Mouse (Mus musculus): ENCODE data around the gene Capn2.
A peak's percentile ranks its signal among the peaks of the same experiment; 100 is the strongest.

Gene Capn2

GRCm38 (mm10) chr1:182503206-182503900 lies 14.1 kb downstream of the Capn2 start:
- no peak; the same call in 1 of the 2 replicates for ATAC-seq (ENCODE audit: insufficient number of reproducible peaks, low FRiP score, low TSS enrichment)

- no peak for ATAC-seq (ENCODE audit: insufficient number of reproducible peaks, low FRiP score, low TSS enrichment)
Observed at GRCm38 (mm10) chr1:182502491-182503050, 14.8 kb downstream of the Capn2 start.

DNA sequence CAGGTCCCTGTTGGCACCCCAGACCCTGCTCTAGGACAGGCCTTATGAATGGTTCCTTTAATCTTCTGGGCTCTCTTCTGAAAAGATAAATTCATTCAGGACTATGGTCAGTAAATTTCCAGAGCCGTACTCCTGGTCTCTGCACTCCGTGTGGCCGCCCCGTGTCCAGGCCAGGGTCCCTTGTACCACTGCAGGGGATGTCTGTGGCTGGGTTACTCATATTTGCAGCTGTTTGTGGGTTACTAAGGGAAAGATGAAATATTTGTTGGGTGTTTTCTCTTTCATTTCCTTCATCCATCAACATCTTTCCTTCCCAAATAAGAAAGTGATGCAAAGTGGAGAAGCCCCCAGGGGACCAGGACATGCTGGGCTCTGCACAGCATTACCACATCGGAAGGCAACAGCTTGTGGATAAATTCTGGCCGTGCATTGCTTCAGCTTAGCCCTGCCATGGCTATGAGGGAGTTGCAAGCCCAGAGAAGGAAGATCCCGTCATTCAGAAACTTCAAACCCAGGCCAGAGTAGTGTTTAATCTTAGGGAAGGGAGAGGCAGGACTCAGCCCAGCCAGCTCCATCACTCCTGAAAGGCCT lies 15.5 kb downstream of the Capn2 start:
- ATAC-seq (ENCODE audit: insufficient number of reproducible peaks, low FRiP score, low TSS enrichment), result no peak

DNA sequence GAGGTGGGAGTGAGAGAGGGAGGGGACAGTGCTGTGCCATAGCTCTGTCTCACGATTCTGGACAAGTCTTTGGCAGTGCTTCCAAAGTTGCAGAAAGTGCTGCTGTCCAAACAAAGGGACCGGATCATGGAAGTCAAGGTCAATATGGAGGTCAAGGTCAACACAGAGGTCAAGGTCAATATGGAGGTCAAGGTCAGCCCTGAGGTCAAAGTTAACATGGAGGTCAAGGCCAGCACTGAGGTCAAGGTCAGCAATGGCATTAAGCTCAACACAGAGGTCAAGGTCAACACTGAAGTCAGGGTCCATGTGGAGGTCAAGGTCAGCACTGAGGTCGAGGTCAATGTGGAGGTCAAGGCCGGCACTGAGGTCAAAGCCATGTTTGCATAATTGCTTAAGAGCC lies 16.6 kb downstream of the Capn2 start:
- ATAC-seq (ENCODE audit: insufficient number of reproducible peaks, low FRiP score, low TSS enrichment), result no peak

- no peak for ATAC-seq (ENCODE audit: insufficient number of reproducible peaks, low FRiP score, low TSS enrichment)
Observed at GRCm38 (mm10) chr1:182500224-182500623, 17.2 kb downstream of the Capn2 start.

- ATAC-seq (ENCODE audit: insufficient number of reproducible peaks, low FRiP score, low TSS enrichment), result no peak
Observed at GRCm38 (mm10) chr1:182499443-182500089, 17.8 kb downstream of the Capn2 start.

DNA sequence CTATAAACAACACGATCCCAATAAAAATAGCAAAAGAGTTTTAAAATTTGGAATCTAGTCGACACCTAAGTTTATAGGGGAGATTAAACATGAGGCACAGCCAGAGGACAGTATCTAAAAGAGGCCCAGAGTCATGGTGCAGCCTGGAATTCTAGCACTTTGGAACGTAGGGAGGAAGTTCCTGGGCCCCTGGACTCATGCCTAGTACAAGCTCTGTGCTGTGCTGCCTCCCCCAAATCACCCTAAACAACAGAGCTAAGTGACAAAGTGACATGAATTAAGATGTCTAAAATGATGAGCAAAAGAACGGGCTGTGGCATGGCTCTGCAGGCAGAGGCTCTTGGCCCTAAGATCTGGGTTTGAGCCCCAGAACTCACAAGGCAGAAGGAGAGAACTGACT lies 19.7 kb downstream of the Capn2 start:
- ATAC-seq (ENCODE audit: insufficient number of reproducible peaks, low FRiP score, low TSS enrichment), result no peak

DNA sequence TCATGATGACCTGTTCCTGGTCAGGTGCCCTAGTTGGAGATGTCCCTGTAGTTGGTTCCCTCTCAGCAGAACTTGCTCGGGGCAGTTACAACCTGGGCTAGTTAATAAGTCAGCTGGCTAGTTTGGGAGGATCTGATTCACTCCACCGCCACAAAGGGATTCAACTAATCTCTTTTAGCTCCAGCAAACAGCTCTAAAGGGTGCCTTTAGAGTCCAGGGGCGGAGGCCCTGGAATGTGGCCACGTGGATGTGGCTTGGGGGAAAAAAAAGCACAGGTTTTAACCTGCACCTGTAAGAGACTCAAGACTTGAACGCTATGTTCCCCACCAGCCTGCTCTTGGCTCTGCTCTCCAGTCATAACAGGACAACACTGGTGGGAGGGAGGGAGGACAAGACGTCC lies 20.7 kb downstream of the Capn2 start:
- no peak for ATAC-seq (ENCODE audit: insufficient number of reproducible peaks, low FRiP score, low TSS enrichment)

GRCm38 (mm10) chr1:182494285-182495145 lies 22.9 kb downstream of the Capn2 start:
- no peak for ATAC-seq (ENCODE audit: insufficient number of reproducible peaks, low FRiP score, low TSS enrichment)

DNA sequence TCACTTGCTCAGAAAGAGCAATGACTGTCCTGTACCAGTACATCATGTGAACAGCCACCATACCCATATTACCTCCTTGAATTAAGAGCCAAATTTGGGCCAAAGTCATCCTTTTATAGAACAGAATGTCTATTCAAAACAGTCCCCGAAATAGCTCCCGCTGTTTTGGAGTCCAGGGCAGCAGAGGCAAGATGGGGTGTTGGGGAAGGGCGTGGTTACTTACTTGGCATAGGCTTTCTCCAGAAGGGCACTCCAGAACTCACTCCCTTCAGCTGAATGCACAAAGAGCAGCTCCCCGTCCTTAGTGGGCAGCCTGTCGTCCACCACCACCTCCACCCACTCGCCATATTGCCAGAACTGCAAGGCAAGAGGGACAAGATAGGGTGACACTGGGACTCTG lies 25.6 kb downstream of the Capn2 start:
- no peak for ATAC-seq (ENCODE audit: insufficient number of reproducible peaks, low FRiP score, low TSS enrichment)

DNA sequence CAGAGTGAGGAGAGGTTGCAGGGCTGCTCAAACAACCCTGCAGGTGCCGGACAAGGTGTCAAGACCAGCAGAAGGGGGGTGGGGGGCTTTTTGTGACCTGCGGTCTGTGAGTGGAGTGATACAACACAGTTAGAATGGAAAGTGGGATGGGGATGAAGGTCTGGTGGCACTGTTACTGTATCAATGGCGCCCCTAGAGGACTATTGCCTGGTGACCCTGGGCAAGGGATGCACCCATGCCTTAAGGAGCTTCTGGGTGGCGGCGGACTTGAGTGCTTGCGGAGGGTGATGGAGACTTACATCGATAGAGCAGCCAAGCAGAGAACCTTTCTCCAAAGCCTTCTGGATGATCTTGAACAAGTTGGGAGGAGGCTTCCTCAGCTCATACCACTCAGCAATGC lies 26.8 kb downstream of the Capn2 start:
- ATAC-seq (ENCODE audit: insufficient number of reproducible peaks, low FRiP score, low TSS enrichment), result no peak

GRCm38 (mm10) chr1:182489803-182490452 lies 27.5 kb downstream of the Capn2 start:
- ATAC-seq (ENCODE audit: insufficient number of reproducible peaks, low FRiP score, low TSS enrichment), result peak; percentile 91

DNA sequence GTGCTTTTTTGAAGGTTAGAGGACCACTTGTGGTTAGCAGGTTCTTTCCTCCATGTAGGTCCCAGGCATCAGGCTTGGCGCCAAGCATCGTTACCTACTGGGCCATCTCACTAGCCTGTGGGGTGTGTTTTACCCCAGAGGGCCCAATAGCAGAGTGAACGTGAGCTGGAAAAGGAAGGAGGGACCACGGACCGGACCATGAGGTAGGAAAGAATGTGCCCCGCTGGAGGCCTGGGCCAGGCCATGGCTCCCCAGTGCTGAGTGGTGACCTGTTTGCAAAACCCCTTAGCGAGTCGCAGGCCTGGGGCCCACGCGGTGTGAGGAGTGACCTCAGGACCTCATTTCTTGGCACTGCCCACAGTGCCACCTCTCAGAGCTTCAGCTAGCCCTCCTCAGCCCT lies 28.9 kb downstream of the Capn2 start:
- ATAC-seq (ENCODE audit: insufficient number of reproducible peaks, low FRiP score, low TSS enrichment), result no peak

GRCm38 (mm10) chr1:182483910-182484274 lies 33.5 kb downstream of the Capn2 start:
- no peak for ATAC-seq (ENCODE audit: insufficient number of reproducible peaks, low FRiP score, low TSS enrichment)

DNA sequence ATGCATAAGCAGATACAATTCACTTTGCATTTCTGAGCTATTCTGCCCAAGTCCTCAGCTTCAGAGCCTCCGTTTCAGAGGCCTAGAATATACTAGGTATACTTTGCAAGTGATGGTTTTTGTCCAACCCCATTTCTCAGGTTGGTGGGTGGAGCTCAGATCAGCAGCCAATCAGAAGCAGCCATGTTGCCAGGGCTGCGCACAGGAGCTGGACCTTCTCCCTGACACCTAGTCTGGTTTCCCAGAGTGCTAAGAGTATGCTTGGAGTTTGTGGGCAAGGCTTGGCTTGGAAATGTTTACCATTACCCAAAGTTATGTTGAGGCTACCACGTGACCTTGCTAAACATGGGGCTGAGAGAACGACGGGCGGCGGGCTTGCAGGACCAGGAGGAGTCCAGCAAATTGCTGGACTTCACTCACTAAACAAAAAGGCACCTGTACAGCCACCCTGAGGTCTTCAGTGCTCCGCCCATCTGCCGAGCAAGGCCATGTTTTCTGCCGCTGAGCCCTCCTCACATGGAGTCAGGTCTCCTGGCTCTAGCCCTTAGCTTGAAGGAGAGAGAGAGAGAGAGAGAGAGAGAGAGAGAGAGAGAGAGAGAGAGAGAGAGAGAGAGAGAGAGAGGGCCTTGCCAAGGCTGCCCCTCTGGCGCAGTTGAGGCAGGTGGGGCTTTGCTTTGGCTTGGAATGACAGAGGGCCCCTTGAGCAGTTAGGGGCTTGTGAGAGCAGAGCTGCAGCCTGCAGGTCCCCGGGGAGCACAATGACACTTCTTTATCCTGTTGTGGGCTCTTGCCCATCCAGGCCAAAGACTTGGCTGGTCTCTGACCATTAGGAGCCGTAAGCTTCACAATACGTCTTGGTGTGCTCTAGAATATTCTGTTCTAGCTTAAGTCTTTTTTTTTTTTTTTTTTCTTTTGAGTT lies 34.2 kb downstream of the Capn2 start:
- no peak for ATAC-seq (ENCODE audit: insufficient number of reproducible peaks, low FRiP score, low TSS enrichment)

GRCm38 (mm10) chr1:182481646-182482295 lies 35.6 kb downstream of the Capn2 start:
- ATAC-seq (ENCODE audit: insufficient number of reproducible peaks, low FRiP score, low TSS enrichment), result no peak

DNA sequence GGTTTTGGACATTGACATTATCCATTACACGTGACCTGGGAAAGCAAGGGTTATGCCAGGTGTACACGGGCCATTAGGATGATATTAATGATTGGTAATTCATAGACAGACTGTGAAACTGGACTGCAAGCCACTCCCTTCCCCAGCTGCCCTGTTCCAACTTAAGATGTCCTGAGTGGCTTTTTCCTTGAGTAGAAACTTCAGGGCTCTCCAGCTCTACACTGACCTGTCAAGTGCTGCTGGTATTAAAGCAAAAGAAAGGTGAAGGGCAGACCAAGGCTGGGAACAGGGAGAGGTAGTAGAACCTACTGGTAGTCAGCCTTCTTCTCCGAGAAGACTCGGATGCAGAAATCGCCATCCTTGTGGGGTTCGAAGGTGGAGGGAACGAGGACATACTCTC lies 36.3 kb downstream of the Capn2 start:
- ATAC-seq (ENCODE audit: insufficient number of reproducible peaks, low FRiP score, low TSS enrichment), result no peak

- ATAC-seq (ENCODE audit: insufficient number of reproducible peaks, low FRiP score, low TSS enrichment), result no peak
Observed at GRCm38 (mm10) chr1:182478935-182479334, 38.5 kb downstream of the Capn2 start.

Data from cerebellum, adult (tissue).